Mouse (Mus musculus) forebrain, embryonic 16.5 days (tissue): ENCODE results near the gene Tas2r117. TPM values are rescaled to one million over a fixed set of nuclear protein-coding genes. Genes with fewer than 3 reads are reported as not detected.

Experiments used
- ATAC-seq: fragments of 200-750 bp; cut with Nextera tagmentation; 2 replicates; pipeline ENCODE4 v1.8.0; 2017; ENCODE audit warnings: mild to moderate bottlenecking, moderate library complexity
- H3K27ac ChIP-seq: fragments of 300-500 bp; sonication (generic); 2 replicates; pipeline ENCODE4 v1.5.1; 2014; ENCODE audit warnings: low read length, control low read depth
- H3K27me3 ChIP-seq: fragments of 300-500 bp; sonication (generic); replicated peaks from 2 replicates; pipeline ENCODE4 v1.6.1; 2014; ENCODE audit warnings: low read length; ENCODE audit not compliant: control insufficient read depth, insufficient read depth
- H3K36me3 ChIP-seq: fragments of 300-500 bp; sonication (generic); 2 replicates; pipeline ENCODE4 v1.6.1; 2014; ENCODE audit not compliant: control insufficient read depth, insufficient read depth
- H3K4me1 ChIP-seq: fragments of 300-500 bp; sonication (generic); replicated peaks from 2 replicates; pipeline ENCODE4 v1.6.1; 2014; ENCODE audit warnings: low read length; ENCODE audit not compliant: control insufficient read depth, insufficient read depth
- H3K4me2 ChIP-seq: fragments of 300-500 bp; sonication (generic); 2 replicates; pipeline ENCODE4 v1.6.1; 2014; ENCODE audit warnings: mild to moderate bottlenecking, low read length, control low read depth
- H3K4me3 ChIP-seq: fragments of 300-500 bp; sonication (generic); replicated peaks from 2 replicates; pipeline ENCODE4 v1.5.1; 2014; ENCODE audit warnings: mild to moderate bottlenecking, low read length, control low read depth
- H3K9ac ChIP-seq: fragments of 300-500 bp; sonication (generic); replicated peaks from 2 replicates; pipeline ENCODE4 v1.6.1; 2014; ENCODE audit warnings: low read depth, low read length, control low read depth
- H3K9me3 ChIP-seq: fragments of 300-500 bp; sonication (generic); 2 replicates; pipeline ENCODE4 v1.6.1; 2016; ENCODE audit warnings: low read length; ENCODE audit not compliant: control insufficient read depth
- WGBS: fragments of 180-500 bp; shearing (Covaris S2); extraction: QIAGEN DNeasy Blood & Tissue Kit; methylation state at CpG from one replicate; pipeline ENCODE4 v1.1.7; 2014; 5-methylcytosine and 5-hydroxymethylcytosine counted together
- polyA plus RNA-seq: library from polyadenylated mRNA; unstranded; fragments of >200 nt; fragmentation: Nextera tagmentation; extraction: Ambion mirVana; gene quantifications from 2 replicates; pipeline ENCODE4 v1.2.1, GENCODE M21; 2015

Tas2r117 gene
- not detected in 2 replicates for polyA plus RNA-seq

- no peaks in the 10 kb centered on the region for H3K4me1 ChIP-seq
- H3K9me3 ChIP-seq = no peaks in the 10 kb centered on the region
- WGBS = 79% methylated on average over 1 of the region's 1 CpGs
- H3K4me2 ChIP-seq = no peak within 1 kb of the TSS
- H3K36me3 ChIP-seq = no peaks in the 10 kb centered on the region
- H3K27me3 ChIP-seq = no peaks in the 10 kb centered on the region
- no peak within 1 kb of the TSS for H3K4me3 ChIP-seq
- no peak for ATAC-seq
- no peak within 1 kb of the TSS for H3K9ac ChIP-seq
- H3K27ac ChIP-seq = no peak within 1 kb of the TSS
Measured at GRCm38 (mm10) chr6:132802518-132802917, at the start of gene Tas2r117. Tas2r117 (plus strand) TSS chr6:132802818.

GRCm38 (mm10) chr6:132754430-132754829 is 48.2 kb upstream of the Tas2r117 start, which contains the start of gene Tas2r124:
Tas2r124 (plus strand) TSS chr6:132754730.
- Histone ChIP-seq H3K27ac (no peak within 1 kb of the TSS), H3K36me3 (no peaks in the 10 kb centered on the region), H3K9me3 (no peaks in the 10 kb centered on the region), H3K4me2 (no peak within 1 kb of the TSS), H3K4me3 (no peak within 1 kb of the TSS), H3K27me3 (no peaks in the 10 kb centered on the region), H3K4me1 (no peaks in the 10 kb centered on the region), H3K9ac (no peak within 1 kb of the TSS)
- WGBS = 76% methylated on average over 1 of the region's 1 CpGs
- no peak for ATAC-seq

GRCm38 (mm10) chr6:132761831-132762230 is 40.8 kb upstream of the Tas2r117 start, which contains the start of gene Tas2r102:
Tas2r102 (plus strand) TSS chr6:132762131.
- Histone ChIP-seq H3K9ac (no peak within 1 kb of the TSS), H3K9me3 (no peaks in the 10 kb centered on the region), H3K4me3 (no peak within 1 kb of the TSS), H3K27ac (no peak within 1 kb of the TSS), H3K4me2 (no peak within 1 kb of the TSS), H3K36me3 (no peaks in the 10 kb centered on the region), H3K27me3 (no peaks in the 10 kb centered on the region), H3K4me1 (no peaks in the 10 kb centered on the region)
- ATAC-seq = no peak
- WGBS = 97% methylated on average over 2 of the region's 2 CpGs

- no peak within 1 kb of the TSS for H3K4me3 ChIP-seq
- ATAC-seq = no peak
- no peaks in the 10 kb centered on the region for H3K36me3 ChIP-seq
- no peaks in the 10 kb centered on the region for H3K9me3 ChIP-seq
- H3K9ac ChIP-seq = no peak within 1 kb of the TSS
- H3K4me1 ChIP-seq = no peaks in the 10 kb centered on the region
- no peak within 1 kb of the TSS for H3K27ac ChIP-seq
- H3K4me2 ChIP-seq = no peak within 1 kb of the TSS
- no peaks in the 10 kb centered on the region for H3K27me3 ChIP-seq
Measured at GRCm38 (mm10) chr6:132778062-132778461, 24.6 kb upstream of the Tas2r117 start, which contains the start of gene Tas2r136. Tas2r136 (minus strand) TSS chr6:132778162.

GRCm38 (mm10) chr6:132795393-132795792 is 7.2 kb upstream of the Tas2r117 start:
- WGBS = 63% methylated on average over 1 of the region's 1 CpGs
- no peaks in the 10 kb centered on the region for H3K27me3 ChIP-seq
- H3K4me2 ChIP-seq = no peak overlapping the region
- no peaks in the 10 kb centered on the region for H3K36me3 ChIP-seq
- no peak overlapping the region for H3K4me3 ChIP-seq
- H3K27ac ChIP-seq = no peak overlapping the region
- no peak for ATAC-seq
- no peaks in the 10 kb centered on the region for H3K4me1 ChIP-seq
- no peak overlapping the region for H3K9ac ChIP-seq
- peaks cover 2% of the 10 kb centered on the region; the same call in 1 of the 2 replicates for H3K9me3 ChIP-seq

GRCm38 (mm10) chr6:132846842-132847241 is 44.2 kb downstream of the Tas2r117 start, which contains the start of gene Tas2r123:
Tas2r123 (plus strand) TSS chr6:132847142.
- no peaks in the 10 kb centered on the region for H3K9me3 ChIP-seq
- no peak within 1 kb of the TSS for H3K9ac ChIP-seq
- ATAC-seq = no peak
- no peak within 1 kb of the TSS for H3K27ac ChIP-seq
- 91% methylated on average over 1 of the region's 1 CpGs for WGBS
- no peaks in the 10 kb centered on the region for H3K36me3 ChIP-seq
- no peaks in the 10 kb centered on the region for H3K27me3 ChIP-seq
- no peak within 1 kb of the TSS for H3K4me3 ChIP-seq
- H3K4me2 ChIP-seq = no peak within 1 kb of the TSS
- no peaks in the 10 kb centered on the region for H3K4me1 ChIP-seq

Other genes with a start within 250 kb of the Tas2r117 start
- gene Prh1, start 233.0 kb upstream of the Tas2r117 start, polyA plus RNA-seq = not detected in 2 replicates
- gene Prp2, start 206.9 kb upstream of the Tas2r117 start, polyA plus RNA-seq = not detected in 2 replicates
- gene A630073D07Rik, start 151.3 kb upstream of the Tas2r117 start, polyA plus RNA-seq = not detected in 2 replicates
- not detected in 2 replicates for gene Tas2r120, start 145.9 kb upstream of the Tas2r117 start, polyA plus RNA-seq
- gene Tas2r121, start 101.8 kb upstream of the Tas2r117 start, polyA plus RNA-seq = not detected in 2 replicates
- not detected in 2 replicates for gene Tas2r122, start 90.9 kb upstream of the Tas2r117 start, polyA plus RNA-seq
- gene Tas2r115, start 64.8 kb upstream of the Tas2r117 start, polyA plus RNA-seq = not detected in 2 replicates
- not detected in 2 replicates for gene Tas2r124, start 48.1 kb upstream of the Tas2r117 start, polyA plus RNA-seq
- not detected in 2 replicates for gene Tas2r102, start 40.7 kb upstream of the Tas2r117 start, polyA plus RNA-seq
- not detected in 2 replicates for gene Tas2r136, start 24.7 kb upstream of the Tas2r117 start, polyA plus RNA-seq
- not detected in 2 replicates for gene Tas2r123, start 44.3 kb downstream of the Tas2r117 start, polyA plus RNA-seq
- gene Tas2r116, start 52.6 kb downstream of the Tas2r117 start, polyA plus RNA-seq = not detected in 2 replicates
- gene Tas2r110, start 65.2 kb downstream of the Tas2r117 start, polyA plus RNA-seq = not detected in 2 replicates
- not detected in 2 replicates for gene Tas2r113, start 90.2 kb downstream of the Tas2r117 start, polyA plus RNA-seq
- gene Tas2r125, start 106.8 kb downstream of the Tas2r117 start, polyA plus RNA-seq = not detected in 2 replicates
- not detected in 2 replicates for gene Tas2r129, start 148.3 kb downstream of the Tas2r117 start, polyA plus RNA-seq
- not detected in 2 replicates for gene Tas2r131, start 155.1 kb downstream of the Tas2r117 start, polyA plus RNA-seq
- not detected in 2 replicates for gene Tas2r109, start 178.1 kb downstream of the Tas2r117 start, polyA plus RNA-seq
- gene Tas2r103, start 234.3 kb downstream of the Tas2r117 start, polyA plus RNA-seq = not detected in 2 replicates